Mouse (Mus musculus) right cerebral cortex, adult 2 months (tissue): ENCODE results near the gene Nbeal2.

ENCODE experiments used
- DNase-seq, 2 experiments: peaks; one replicate each; pipeline ENCODE4 v3.0.0; 2021 to 2022; ENCODE audit warnings: low spot score in 2 of 2

Nbeal2 gene

DNA sequence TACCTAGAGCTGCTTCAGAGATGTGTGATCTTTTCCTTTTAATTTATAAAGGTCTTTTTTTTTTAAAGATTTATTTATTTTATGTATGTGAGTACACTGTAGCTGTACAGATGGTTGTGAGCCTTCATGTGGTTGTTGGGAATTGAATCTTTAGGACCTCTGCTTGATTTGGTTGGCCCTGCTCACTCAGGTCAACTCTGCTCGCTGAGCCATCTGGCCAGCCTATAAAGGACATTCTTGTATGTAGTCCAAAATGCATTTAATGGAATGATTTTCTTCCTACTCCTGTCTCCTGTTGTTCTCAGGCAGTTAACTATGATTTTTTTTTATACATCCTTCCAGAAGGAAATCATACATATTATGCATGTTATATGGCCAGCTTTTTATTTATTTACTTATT is 70.4 kb downstream of the Nbeal2 start:
- DNase-seq: no peak

DNA sequence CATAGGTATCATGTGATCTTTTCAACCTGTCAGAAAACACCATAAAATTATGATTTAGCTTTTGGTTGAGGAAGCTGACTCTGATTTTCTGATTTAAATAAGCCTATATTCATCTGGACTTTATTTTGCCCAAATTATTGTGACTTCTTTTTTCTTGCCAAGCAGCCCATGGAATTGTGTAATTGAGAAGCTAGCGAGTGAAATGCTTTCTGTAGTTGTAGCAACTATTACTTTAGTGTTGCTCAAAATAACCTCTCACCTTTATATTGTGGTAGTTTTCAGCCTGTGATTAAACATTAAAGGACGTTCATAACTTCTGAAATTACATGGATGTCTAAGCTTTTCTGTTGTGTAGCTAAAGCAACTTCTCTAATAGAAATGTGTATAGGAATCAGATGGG is 71.8 kb downstream of the Nbeal2 start:
- no peak for DNase-seq
